Mouse (Mus musculus): ENCODE results near the gene 1810009A15Rik. TPM values are rescaled to one million over a fixed set of nuclear protein-coding genes. Genes with fewer than 3 reads are reported as not detected.
A peak's percentile ranks its signal among the peaks of the same experiment; 100 is the strongest.
"Not testable (repeated sequence)": the region's sequence is repeated elsewhere in the genome, so short reads cannot be mapped to it uniquely, and the experiment has no call there.

Gene 1810009A15Rik
- polyA plus RNA-seq, 1 experiment = 83.6 TPM

DNA sequence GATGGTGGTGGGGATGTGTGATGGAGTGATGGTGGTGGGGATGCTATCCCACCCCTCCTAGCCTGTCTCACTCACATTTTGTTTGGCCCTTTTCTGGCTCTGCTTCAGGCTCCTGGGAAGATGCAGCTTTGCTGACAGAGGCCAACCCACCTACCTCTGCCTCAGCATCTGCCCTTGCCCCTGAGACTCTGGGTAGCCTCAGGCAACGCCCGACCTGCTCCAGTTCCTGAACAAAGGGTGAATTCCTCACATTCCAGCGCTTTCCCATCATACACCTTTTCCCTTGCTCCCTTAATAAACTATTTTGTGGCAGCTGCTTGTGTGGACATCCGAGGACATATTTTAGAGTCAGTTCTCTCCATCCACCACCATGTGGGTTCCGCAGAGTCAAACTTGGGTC, 40.3 kb upstream of the 1810009A15Rik start:
- Histone ChIP-seq H3K27ac (ENCODE audit: control insufficient read depth, insufficient read depth, low read depth, low read length, poor library complexity) (no peak overlapping the region), H3K4me1 (ENCODE audit: control insufficient read depth, insufficient read depth, low read length) (no peaks in the 10 kb centered on the region), H3K4me3 (replicated peaks; ENCODE audit: control insufficient read depth, low read depth, low read length) (no peak overlapping the region)
- no peak for TF ChIP-seq CTCF (IDR thresholded peaks at IDR 0.05; ENCODE audit: control insufficient read depth, insufficient read depth, low read length)
- no peak for TF ChIP-seq POLR2A (IDR thresholded peaks at IDR 0.05; ENCODE audit: borderline replicate concordance, control insufficient read depth, low read depth, low read length)
- 86% methylated on average over 5 of the region's 5 CpGs for WGBS

DNA sequence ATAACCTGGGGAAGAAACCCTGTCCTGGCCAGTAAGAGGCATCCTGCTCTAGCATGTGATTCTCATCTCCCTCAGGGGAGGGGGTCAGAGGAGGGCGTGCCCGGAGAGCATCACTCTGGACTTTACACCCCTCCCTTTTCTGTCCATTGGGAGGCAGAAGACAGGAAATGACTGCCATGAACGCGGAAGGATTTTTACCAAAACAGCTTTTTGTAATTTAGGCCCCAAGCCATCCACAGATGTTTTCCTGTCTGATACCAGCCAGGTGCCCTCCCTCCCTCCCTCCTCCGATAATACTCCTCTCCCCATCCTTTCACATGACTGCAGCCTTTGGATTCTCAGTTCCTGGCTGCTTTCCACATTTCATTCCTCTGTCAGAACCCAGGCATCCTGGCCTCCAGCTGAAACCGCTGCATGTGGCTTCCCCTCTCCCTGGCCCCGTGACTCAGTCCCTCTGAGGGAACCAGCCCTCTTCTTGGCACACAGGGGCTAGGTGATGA, 38.2 kb upstream of the 1810009A15Rik start, which contains the start of gene Lrrn4cl:
Lrrn4cl (plus strand) TSS at position 367 of the 500 bp plus-strand sequence.
- Histone ChIP-seq H3K4me1 (ENCODE audit: control insufficient read depth, insufficient read depth, low read length) (no peaks in the 10 kb centered on the region), H3K27ac (ENCODE audit: control insufficient read depth, insufficient read depth, low read depth, low read length, poor library complexity) (no peak within 1 kb of the TSS), H3K4me3 (replicated peaks; ENCODE audit: control insufficient read depth, low read depth, low read length) (no peak within 1 kb of the TSS)
- WGBS = 59% methylated on average over 7 of the region's 7 CpGs
- no peak for TF ChIP-seq CTCF (IDR thresholded peaks at IDR 0.05; ENCODE audit: control insufficient read depth, insufficient read depth, low read length)
- no peak for TF ChIP-seq POLR2A (IDR thresholded peaks at IDR 0.05; ENCODE audit: borderline replicate concordance, control insufficient read depth, low read depth, low read length)

GRCm38 (mm10) chr19:8851639-8852038, 37.0 kb upstream of the 1810009A15Rik start:
- Histone ChIP-seq H3K4me1 (ENCODE audit: control insufficient read depth, insufficient read depth, low read length) (no peaks in the 10 kb centered on the region), H3K27ac (ENCODE audit: control insufficient read depth, insufficient read depth, low read depth, low read length, poor library complexity) (no peak overlapping the region), H3K4me3 (replicated peaks; ENCODE audit: control insufficient read depth, low read depth, low read length) (no peak overlapping the region)
- TF ChIP-seq CTCF (IDR thresholded peaks at IDR 0.05; ENCODE audit: control insufficient read depth, insufficient read depth, low read length) (no peak), POLR2A (IDR thresholded peaks at IDR 0.05; ENCODE audit: borderline replicate concordance, control insufficient read depth, low read depth, low read length) (no peak)
- 69% methylated on average over 7 of the region's 7 CpGs for WGBS

GRCm38 (mm10) chr19:8852236-8852928, 36.3 kb upstream of the 1810009A15Rik start:
- 74% methylated on average over 10 of the region's 10 CpGs for WGBS
- H3K4me1 ChIP-seq (ENCODE audit: control insufficient read depth, insufficient read depth, low read length) = no peaks in the 10 kb centered on the region
- H3K27ac ChIP-seq (ENCODE audit: control insufficient read depth, insufficient read depth, low read depth, low read length, poor library complexity) = no peak overlapping the region
- TF ChIP-seq POLR2A (IDR thresholded peaks at IDR 0.05; ENCODE audit: borderline replicate concordance, control insufficient read depth, low read depth, low read length) = no peak
- no peak for TF ChIP-seq CTCF (IDR thresholded peaks at IDR 0.05; ENCODE audit: control insufficient read depth, insufficient read depth, low read length)
- H3K4me3 ChIP-seq (replicated peaks; ENCODE audit: control insufficient read depth, low read depth, low read length) = no peak overlapping the region

DNA sequence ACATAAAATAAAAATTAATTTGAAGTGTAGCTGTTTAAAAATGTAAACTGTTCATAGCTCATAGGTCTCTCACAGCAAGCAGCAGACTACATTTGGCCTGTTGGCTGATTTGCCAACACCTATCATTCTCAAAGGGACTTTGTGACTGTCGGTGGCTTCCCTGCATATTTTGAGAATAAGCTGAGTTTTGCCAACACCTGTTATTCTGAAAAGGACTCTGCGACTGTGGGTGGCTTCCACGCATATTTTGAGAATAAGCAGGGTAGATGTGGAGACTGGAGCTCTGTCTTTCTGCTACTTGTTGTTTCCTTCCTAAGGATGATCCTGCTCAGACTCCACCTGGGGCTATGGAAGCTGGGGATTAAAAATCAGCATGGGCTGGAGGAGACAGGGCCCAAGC, 35.5 kb upstream of the 1810009A15Rik start:
- TF ChIP-seq CTCF (IDR thresholded peaks at IDR 0.05; ENCODE audit: control insufficient read depth, insufficient read depth, low read length) = no peak
- no peak for TF ChIP-seq POLR2A (IDR thresholded peaks at IDR 0.05; ENCODE audit: borderline replicate concordance, control insufficient read depth, low read depth, low read length)
- WGBS = 81% methylated on average over 3 of the region's 3 CpGs

GRCm38 (mm10) chr19:8857689-8858088, 31.0 kb upstream of the 1810009A15Rik start:
- WGBS = 26% methylated on average over 4 of the region's 4 CpGs
- no peak overlapping the region for H3K4me3 ChIP-seq (replicated peaks; ENCODE audit: control insufficient read depth, low read depth, low read length)
- H3K27ac ChIP-seq (ENCODE audit: control insufficient read depth, insufficient read depth, low read depth, low read length, poor library complexity) = no peak overlapping the region
- H3K4me1 ChIP-seq (ENCODE audit: control insufficient read depth, insufficient read depth, low read length) = no peaks in the 10 kb centered on the region
- peak; percentile 75 for TF ChIP-seq CTCF (IDR thresholded peaks at IDR 0.05; ENCODE audit: control insufficient read depth, insufficient read depth, low read length)
- no peak for TF ChIP-seq POLR2A (IDR thresholded peaks at IDR 0.05; ENCODE audit: borderline replicate concordance, control insufficient read depth, low read depth, low read length)

More for the DNA sequence above, 35.5 kb upstream of the 1810009A15Rik start:
- H3K4me1 ChIP-seq (ENCODE audit: control insufficient read depth, insufficient read depth, low read length) = no peaks in the 10 kb centered on the region
- H3K4me3 ChIP-seq (replicated peaks; ENCODE audit: control insufficient read depth, low read depth, low read length) = no peak overlapping the region
- no peak overlapping the region for H3K27ac ChIP-seq (ENCODE audit: control insufficient read depth, insufficient read depth, low read depth, low read length, poor library complexity)

GRCm38 (mm10) chr19:8859018-8859417, 29.6 kb upstream of the 1810009A15Rik start:
- H3K27ac ChIP-seq (ENCODE audit: control insufficient read depth, insufficient read depth, low read depth, low read length, poor library complexity) = no peak overlapping the region
- TF ChIP-seq CTCF (IDR thresholded peaks at IDR 0.05; ENCODE audit: control insufficient read depth, insufficient read depth, low read length) (peak; percentile 33; the same call in 1 of the 2 replicates), POLR2A (IDR thresholded peaks at IDR 0.05; ENCODE audit: borderline replicate concordance, control insufficient read depth, low read depth, low read length) (no peak)
- H3K4me3 ChIP-seq (replicated peaks; ENCODE audit: control insufficient read depth, low read depth, low read length) = no peak overlapping the region
- 30% methylated on average over 1 of the region's 1 CpGs for WGBS
- H3K4me1 ChIP-seq (ENCODE audit: control insufficient read depth, insufficient read depth, low read length) = no peaks in the 10 kb centered on the region

DNA sequence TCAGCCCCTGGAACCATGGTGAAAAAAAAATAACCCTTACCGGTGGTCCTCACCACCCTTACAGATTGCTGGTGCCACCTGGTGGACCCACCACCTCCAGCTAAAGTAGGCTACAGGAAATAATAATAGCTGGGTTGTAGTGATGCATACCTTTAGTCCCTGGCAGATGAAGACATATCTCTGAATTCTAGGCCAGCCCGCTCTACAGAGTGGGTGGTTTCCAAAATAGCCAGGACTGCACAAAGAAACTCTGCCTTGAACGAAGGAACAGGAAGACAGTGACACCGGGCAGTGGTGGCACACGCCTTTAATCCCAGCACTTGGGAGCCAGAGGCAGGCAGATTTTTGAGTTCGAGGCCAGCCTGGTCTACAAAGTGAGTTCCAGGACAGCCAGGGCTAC, 24.4 kb upstream of the 1810009A15Rik start:
- WGBS = 81% methylated on average over 6 of the region's 6 CpGs
- TF ChIP-seq POLR2A (IDR thresholded peaks at IDR 0.05; ENCODE audit: borderline replicate concordance, control insufficient read depth, low read depth, low read length) = no peak
- TF ChIP-seq CTCF (IDR thresholded peaks at IDR 0.05; ENCODE audit: control insufficient read depth, insufficient read depth, low read length) = no peak
- H3K4me1 ChIP-seq (ENCODE audit: control insufficient read depth, insufficient read depth, low read length) = no peaks in the 10 kb centered on the region
- H3K27ac ChIP-seq (ENCODE audit: control insufficient read depth, insufficient read depth, low read depth, low read length, poor library complexity) = no peak overlapping the region
- no peak overlapping the region for H3K4me3 ChIP-seq (replicated peaks; ENCODE audit: control insufficient read depth, low read depth, low read length)

GRCm38 (mm10) chr19:8870381-8870780, 18.3 kb upstream of the 1810009A15Rik start:
- not testable (repeated sequence) for H3K4me1 ChIP-seq (ENCODE audit: control insufficient read depth, insufficient read depth, low read length); H3K27ac ChIP-seq (ENCODE audit: control insufficient read depth, insufficient read depth, low read depth, low read length, poor library complexity); H3K4me3 ChIP-seq (replicated peaks; ENCODE audit: control insufficient read depth, low read depth, low read length)
- WGBS = 67% methylated on average over 3 of the region's 3 CpGs

Measured in bone marrow, adult 2 months (tissue).